Comparison of ENCODE assay signal across 8 mouse cellular contexts in genomic region chr13:114831367-114831833, GRCm38 (mm10). TPM values are rescaled to one million over a fixed set of nuclear protein-coding genes. Genes with fewer than 3 reads are reported as not detected.
A peak's percentile ranks its signal among the peaks of the same experiment; 100 is the strongest.
DNase-seq lines count a peak whose midpoint lies in the region; ATAC-seq and TF ChIP-seq lines count a peak whose summit lies in the region.

No protein-coding gene starts in this region.

- DNase-seq in kidney, adult 2 months, result peak; percentile 40
- DNase-seq in kidney, postnatal 10 days, result no peak
- DNase-seq in ES-E14 (ENCODE audit: low read depth, low spot score), result peak; percentile 21
- DNase-seq in embryo, embryonic 10 days (ENCODE audit: low spot score), result peak; percentile 77
- peak; percentile 59 for DNase-seq in kidney, postnatal 0 days (ENCODE audit: low spot score)
- DNase-seq in neural tube, embryonic 10.5 days (ENCODE audit: extremely low spot score, low spot score), result peak; percentile 12
- no peak for DNase-seq in layer of hippocampus, postnatal 25 days (ENCODE audit: extremely low spot score in 1 of 2, low spot score in 1 of 2)
- DNase-seq in thymus, postnatal 25 days, result no peak

- WGBS in kidney, adult 2 months, result 83% methylated on average over 4 of the region's 4 CpGs
- 85% methylated on average over 4 of the region's 4 CpGs for WGBS in kidney, postnatal 0 days

- in situ Hi-C loops in ES-E14 (cut with MboI; ENCODE audit: low sequenced_read_pairs in 2 of 2, unreplicated experiment in 2 of 2), result loop anchor here (10.0 to 25.0 kb wide), 2 partner anchors 131 to 133 kb away; no protein-coding TSS in a partner anchor

- no peaks in the 10 kb centered on the region for H3K9me3 ChIP-seq in ES-E14 (ENCODE audit: control insufficient read depth, insufficient read depth, low read depth, low read length)
- no peaks in the 10 kb centered on the region for H3K9me3 ChIP-seq in kidney, postnatal 0 days (replicated peaks; ENCODE audit: low read length)

- no peaks in the 10 kb centered on the region for H3K27me3 ChIP-seq in kidney, adult 2 months (replicated peaks; ENCODE audit: control insufficient read depth, insufficient read depth, low read length)
- H3K27me3 ChIP-seq in kidney, postnatal 0 days (ENCODE audit: insufficient read depth, low read length), result no peaks in the 10 kb centered on the region

- H3K36me3 ChIP-seq in kidney, adult 2 months (ENCODE audit: control insufficient read depth, insufficient read depth, low read length), result peaks cover 5% of the 10 kb centered on the region
- H3K36me3 ChIP-seq in ES-E14 (ENCODE audit: control insufficient read depth, insufficient read depth, low read length, poor library complexity, severe bottlenecking), result no peaks in the 10 kb centered on the region; the same call in 1 of the 2 replicates
- H3K36me3 ChIP-seq in kidney, postnatal 0 days (ENCODE audit: insufficient read depth, low read length), result peaks cover 19% of the 10 kb centered on the region

- ATAC-seq in kidney, postnatal 0 days (replicated peaks; ENCODE audit: low FRiP score, low read depth), result peak; percentile 45; the same call in 1 of the 2 replicates

- TF ChIP-seq CTCF in kidney, adult 2 months (conservative IDR thresholded peaks at IDR 0.05; ENCODE audit: insufficient read depth, insufficient read length, low read depth, low read length), result 0 out of 2 replicates have a peak, but pooled peaks have one; percentile 16
- TF ChIP-seq CTCF in kidney, postnatal 0 days (IDR thresholded peaks at IDR 0.05; ENCODE audit: low read depth), result peak; percentile 77

- H3K4me2 ChIP-seq in kidney, postnatal 0 days (ENCODE audit: low read length), result no peak overlapping the region

- H3K9ac ChIP-seq in ES-E14 (ENCODE audit: insufficient read depth, low read depth, low read length, poor library complexity, severe bottlenecking), result no peak overlapping the region
- H3K9ac ChIP-seq in kidney, postnatal 0 days (ENCODE audit: low read depth, low read length), result no peak overlapping the region

- H3K27ac ChIP-seq in kidney, adult 2 months (ENCODE audit: insufficient read depth, low read depth, low read length), result no peak overlapping the region
- H3K27ac ChIP-seq in ES-E14 (ENCODE audit: insufficient read depth, low read depth, low read length, poor library complexity, severe bottlenecking), result no peak overlapping the region
- H3K27ac ChIP-seq in kidney, postnatal 0 days, result no peak overlapping the region

- TF ChIP-seq POLR2A in kidney, adult 2 months (IDR thresholded peaks at IDR 0.05; ENCODE audit: low read depth, low read length), result no peak

- no peaks in the 10 kb centered on the region for H3K4me1 ChIP-seq in kidney, adult 2 months (ENCODE audit: control insufficient read depth, insufficient read depth, low read length)
- H3K4me1 ChIP-seq in ES-E14 (ENCODE audit: control insufficient read depth in 2 of 2, insufficient read depth in 2 of 2, low read length in 2 of 2, poor library complexity in 1 of 2), result no peaks in the 10 kb centered on the region
- no peaks in the 10 kb centered on the region for H3K4me1 ChIP-seq in kidney, postnatal 0 days (replicated peaks; ENCODE audit: insufficient read depth, low read length)

- H3K4me3 ChIP-seq in kidney, adult 2 months (ENCODE audit: insufficient read depth, low read depth, low read length), result no peak overlapping the region
- no peak overlapping the region for H3K4me3 ChIP-seq in ES-E14 (ENCODE audit: insufficient read depth in 1 of 2, low read depth in 1 of 2, low read length in 2 of 2, poor library complexity in 1 of 2, severe bottlenecking in 1 of 2)
- H3K4me3 ChIP-seq in kidney, postnatal 0 days (replicated peaks; ENCODE audit: low read depth, low read length), result no peak overlapping the region

TF ChIP-seq in ES-E14, 5 proteins besides CTCF, POLR2A, EP300 and RAD21:
- TF ChIP-seq HCFC1 (IDR thresholded peaks at IDR 0.05; ENCODE audit: borderline replicate concordance, insufficient read depth, low read length) (no peak), CHD2 (IDR thresholded peaks at IDR 0.05; ENCODE audit: low read depth, low read length) (no peak), MAFK (IDR thresholded peaks at IDR 0.05; ENCODE audit: insufficient read depth, low read depth, low read length) (no peak), ZC3H11A (IDR thresholded peaks at IDR 0.05; ENCODE audit: borderline replicate concordance, low read depth, low read length) (0 out of 2 replicates have a peak, but pooled peaks have one; percentile 31)
TF ChIP-seq in ES-E14: peak in this region for 1.

RNA-seq across cellular contexts. Expression of gene Mocs2, which starts 13.4 kb away (rescaled TPM):
- polyA plus RNA-seq in kidney, adult 2 months (2012; rRNA removed), result 37.8 and 53.4 TPM in 2 replicates
- total RNA-seq in ES-E14 (2012; rRNA removed), result 18.8 and 27.7 TPM in 2 replicates
- 116 and 120 TPM in 2 replicates for polyA plus RNA-seq in kidney, postnatal 0 days (2015; fragmentation: Nextera tagmentation; extraction: Ambion mirVana)
- 10 to 100 TPM; 83.6 to 85.9 TPM for total RNA-seq in layer of hippocampus, postnatal 25 days (2021)

Comparison
In these comparisons a context has a peak if more than half of its experiments do, and no peak if none do; other contexts are left out.
1. DNase-seq: peak in kidney, adult 2 months (single experiment), ES-E14 (single experiment), embryo, embryonic 10 days (single experiment), kidney, postnatal 0 days (single experiment) and neural tube, embryonic 10.5 days (single experiment); none in kidney, postnatal 10 days (single experiment), layer of hippocampus, postnatal 25 days (0 of 2) and thymus, postnatal 25 days (single experiment).